Mouse (Mus musculus): Measurements from ENCODE around the gene Myof.

Myof gene

DNA sequence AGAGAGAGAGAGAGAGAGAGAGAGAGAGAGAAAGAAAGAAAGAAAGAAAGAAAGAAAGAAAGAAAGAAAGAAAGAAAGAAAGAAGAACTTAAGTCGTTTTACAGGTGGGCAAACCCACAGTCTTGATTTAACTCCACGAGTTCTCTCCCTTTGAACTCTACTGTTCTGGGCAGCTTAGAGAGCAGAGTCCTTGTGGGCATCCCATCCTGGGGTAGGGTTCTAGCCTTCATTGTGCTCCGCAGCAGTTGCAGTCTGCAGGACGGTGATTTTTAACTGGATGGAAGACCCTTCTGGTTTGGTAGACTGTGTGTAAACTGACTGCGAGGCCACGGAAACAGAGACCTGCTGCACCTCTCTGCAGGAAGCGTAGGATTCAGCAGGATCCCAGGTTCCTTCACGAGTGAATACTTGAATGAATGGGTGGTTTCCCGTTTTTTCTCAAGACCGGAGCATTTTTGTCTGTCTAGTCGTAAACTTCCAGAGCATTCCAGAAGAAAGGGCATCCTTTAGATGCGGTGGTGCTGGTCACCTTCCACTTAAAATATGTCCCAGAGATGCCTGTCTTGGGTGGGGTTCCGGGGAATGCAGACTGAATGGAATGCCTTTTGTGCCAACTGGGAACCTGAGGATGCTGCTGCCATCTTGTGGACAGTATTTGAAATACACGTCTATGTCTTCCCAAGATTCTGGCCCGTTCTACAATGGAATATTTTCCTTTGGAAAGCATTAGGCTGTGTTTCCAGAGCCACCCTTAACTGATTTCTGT, 156.8 kb downstream of the Myof start:
- in situ Hi-C loops (cut with MboI, MseI), result loop anchor here (10.0 to 25.0 kb wide), 2 partner anchors 174 to 182 kb away; no protein-coding TSS in a partner anchor

DNA sequence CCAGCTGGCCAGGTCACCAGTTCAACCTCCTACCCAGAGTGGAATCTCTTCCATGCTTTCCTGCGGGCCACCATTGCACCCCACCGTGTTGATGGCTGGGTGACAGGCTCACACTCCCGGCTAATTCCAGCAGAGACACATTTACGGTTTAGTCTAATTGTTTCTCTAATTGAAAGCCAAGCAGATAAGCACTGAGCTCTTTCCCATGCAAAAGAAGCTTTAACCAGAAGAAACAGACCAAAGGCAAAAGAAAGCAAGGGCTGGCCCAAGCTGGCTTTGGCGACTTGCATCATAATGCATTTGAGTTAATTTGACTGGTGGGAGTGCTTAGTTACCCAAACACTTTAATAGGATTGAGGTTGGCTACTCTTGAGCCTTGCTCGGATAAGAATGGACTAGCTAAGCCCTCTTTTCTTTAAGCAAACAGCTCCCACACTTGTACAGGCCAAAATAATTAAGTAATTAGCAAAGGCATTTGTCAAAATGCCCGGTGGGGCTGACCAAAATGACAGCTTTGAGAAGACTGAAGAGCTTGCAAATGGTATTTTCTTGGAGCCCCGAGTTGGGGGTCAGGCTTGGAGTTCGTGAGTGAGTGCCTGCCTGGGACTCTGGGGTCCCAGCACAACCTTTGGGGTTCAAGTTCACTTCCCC, 161.8 kb downstream of the Myof start:
- in situ Hi-C loops (cut with MboI, MseI), result loop anchor here (10.0 to 25.0 kb wide), 2 partner anchors 169 to 177 kb away; no protein-coding TSS in a partner anchor

DNA sequence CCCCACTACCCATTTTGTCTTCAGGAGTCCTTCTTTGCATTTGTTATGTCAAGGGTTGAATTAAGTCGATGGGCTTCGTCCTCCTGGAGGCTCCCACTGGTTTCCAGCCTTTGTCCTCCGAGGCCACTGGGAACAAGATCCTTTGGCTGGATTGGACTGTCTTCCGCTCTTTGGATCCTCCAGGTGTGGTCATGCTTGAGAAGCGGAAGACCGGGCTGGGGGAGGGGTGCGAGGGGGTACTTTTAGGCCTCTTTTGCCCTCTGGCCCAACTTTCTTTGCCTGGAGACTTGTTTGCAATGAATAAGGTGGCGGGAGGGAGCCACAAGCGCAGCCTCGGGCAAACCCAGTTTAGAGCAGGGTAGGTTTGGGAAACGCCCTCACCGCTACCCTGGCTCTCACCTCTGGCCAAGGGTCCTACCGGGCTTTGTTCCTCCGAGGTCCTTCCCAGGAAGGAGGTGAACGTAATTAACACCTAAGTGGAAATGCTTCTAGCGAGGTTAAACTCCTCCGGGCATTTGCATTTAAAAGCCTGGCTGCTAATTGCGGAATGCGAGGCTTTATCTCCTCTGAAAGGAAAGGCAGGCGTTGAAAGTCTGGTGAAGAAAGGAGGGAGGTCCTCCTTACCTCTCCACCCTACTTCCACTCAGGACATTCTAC, 165.7 kb downstream of the Myof start:
- in situ Hi-C loops (cut with MboI, MseI), result loop anchor here in 1 of 2 experiments (25.0 kb wide), 1 partner anchor 165 kb away; no protein-coding TSS in a partner anchor

GRCm38 (mm10) chr19:37876605-37877245, 166.7 kb downstream of the Myof start:
- in situ Hi-C loops (cut with MboI, MseI), result loop anchor here in 1 of 2 experiments (25.0 kb wide), 1 partner anchor 164 kb away; no protein-coding TSS in a partner anchor

- in situ Hi-C loops (cut with MboI, MseI), result no loop called here
Observed at GRCm38 (mm10) chr19:37873499-37873898, 169.9 kb downstream of the Myof start.

- in situ Hi-C loops (cut with MboI, MseI), result no loop called here
Observed at GRCm38 (mm10) chr19:37867592-37867991, 175.8 kb downstream of the Myof start.

GRCm38 (mm10) chr19:37866994-37867393, 176.4 kb downstream of the Myof start:
- in situ Hi-C loops (cut with MboI, MseI), result no loop called here

- in situ Hi-C loops (cut with MboI, MseI), result no loop called here
Observed at GRCm38 (mm10) chr19:37861171-37861570, 182.2 kb downstream of the Myof start.

GRCm38 (mm10) chr19:37860267-37860666, 183.1 kb downstream of the Myof start:
- in situ Hi-C loops (cut with MboI, MseI), result no loop called here

DNA sequence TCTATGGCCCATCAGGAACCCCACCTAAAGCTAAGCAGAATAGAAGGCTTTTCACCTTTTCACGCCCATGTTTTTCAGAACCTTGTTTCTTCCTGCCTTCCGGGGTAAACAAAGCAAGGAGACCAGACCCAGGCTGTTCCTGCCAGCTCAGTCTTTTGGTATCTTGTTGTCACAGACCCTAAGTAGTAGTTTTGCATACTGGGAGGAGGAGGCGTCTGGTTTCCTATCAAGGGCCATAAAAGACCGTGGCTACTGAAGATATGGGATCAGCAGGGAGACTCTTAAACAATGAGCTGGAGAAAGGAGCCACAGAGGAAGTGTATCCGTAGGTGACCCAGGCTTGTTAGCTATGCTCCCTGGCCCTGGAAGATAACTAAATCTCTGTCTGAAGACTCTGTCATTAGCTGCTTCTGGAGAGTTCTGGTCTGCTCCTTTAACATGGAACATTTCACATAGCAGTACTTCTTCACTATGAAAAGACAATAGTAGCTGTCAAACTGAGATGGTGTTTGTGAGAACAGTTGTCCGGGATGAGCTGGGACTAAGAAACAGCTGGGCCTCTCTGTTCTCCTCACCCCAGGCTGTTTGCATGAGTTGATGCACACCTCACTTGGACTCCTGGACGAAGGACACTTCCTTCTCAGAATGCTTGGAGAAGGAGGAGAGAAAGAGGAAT, 184.8 kb downstream of the Myof start:
- in situ Hi-C loops (cut with MboI, MseI), result no loop called here

DNA sequence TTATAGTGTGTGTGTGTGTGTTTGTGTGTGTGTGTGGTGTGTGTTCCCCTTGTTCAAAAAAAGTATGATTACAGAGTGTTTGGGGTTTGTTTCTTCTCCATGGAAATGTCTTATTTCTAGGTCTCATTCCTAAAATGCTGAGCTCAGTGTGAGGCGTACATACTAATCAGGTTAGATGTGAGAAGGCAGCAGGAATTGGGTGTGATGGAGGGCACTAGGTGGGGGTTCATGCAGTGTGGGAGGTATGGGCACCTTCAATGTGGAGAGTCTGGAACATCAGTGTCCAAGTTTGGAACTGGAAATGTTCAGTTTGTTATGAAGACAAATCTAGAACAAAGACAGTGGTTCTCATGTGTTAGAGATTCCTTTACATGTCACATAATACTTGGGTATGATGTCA, 191.3 kb downstream of the Myof start:
- in situ Hi-C loops (cut with MboI, MseI), result no loop called here

- in situ Hi-C loops (cut with MboI, MseI), result no loop called here
Observed at GRCm38 (mm10) chr19:37851590-37852038, 191.8 kb downstream of the Myof start.

Measured in T-helper 17 cell (primary cell).